Mouse (Mus musculus) CD4-positive naive resting alpha-beta T cell, adult 76 days (primary cell): ENCODE measurements around the gene 4930550L24Rik. TPM values are rescaled to one million over a fixed set of nuclear protein-coding genes. Genes with fewer than 3 reads are reported as not detected.

Source experiments
- total RNA-seq: library from RNA; stranded (reverse); gene quantifications from one replicate; pipeline ENCODE4 v1.2.4, GENCODE M21; 2023

The 4930550L24Rik gene
- total RNA-seq = not detected

DNA sequence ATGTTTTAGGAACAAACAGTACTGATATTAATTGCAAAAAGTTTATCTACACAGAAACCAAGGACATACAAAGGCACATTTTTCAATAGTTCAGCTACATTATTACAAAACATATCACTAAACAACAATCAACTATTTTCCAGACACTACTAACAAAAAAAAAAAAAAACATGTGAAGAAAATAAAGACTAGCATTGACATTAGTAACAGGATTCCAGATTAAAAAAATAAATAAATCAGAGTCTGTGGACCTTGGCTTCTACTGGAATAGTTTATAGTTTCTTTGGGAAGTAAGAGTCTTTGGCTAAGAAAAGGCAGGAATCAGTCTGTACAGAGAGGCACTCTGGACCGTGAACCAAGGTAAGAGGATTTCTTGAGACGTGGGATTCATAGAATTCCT, at the start of gene 4930550L24Rik:
4930550L24Rik (plus strand) TSS at position 301 of the 400 bp plus-strand sequence.

